10 mouse cellular contexts compared by ENCODE assay signal in genomic region chr2:38584514-38585378, GRCm38 (mm10). TPM values are rescaled to one million over a fixed set of nuclear protein-coding genes. Genes with fewer than 3 reads are reported as not detected.
DNase-seq lines count a peak whose midpoint lies in the region; ATAC-seq and TF ChIP-seq lines count a peak whose summit lies in the region.
"Had no signal": no experiment of that assay in that cellular context is flagged by ENCODE, and none has a peak within 500 bp of the region (broad histone marks: within the 10 kb centered on the region; RNA-seq: fewer than 3 reads in every experiment).

No protein-coding gene starts in this region.

- TF ChIP-seq CTCF in liver, embryonic 14.5 days (IDR thresholded peaks at IDR 0.05; ENCODE audit: low read depth), result no peak

- peaks cover 16% of the 10 kb centered on the region for H3K4me1 ChIP-seq in neural tube, embryonic 15.5 days
- H3K4me1 ChIP-seq in forebrain, embryonic 10.5 days, result peaks cover 48% of the 10 kb centered on the region
- no peaks in the 10 kb centered on the region for H3K4me1 ChIP-seq in liver, embryonic 14.5 days (replicated peaks; ENCODE audit: control insufficient read depth in 2 of 2, insufficient read depth in 2 of 2, low read length in 1 of 2)

- no peak overlapping the region for H3K4me2 ChIP-seq in neural tube, embryonic 15.5 days
- H3K4me2 ChIP-seq in liver, embryonic 14.5 days (ENCODE audit: low read depth), result no peak overlapping the region

- H3K27me3 ChIP-seq in neural tube, embryonic 15.5 days (replicated peaks), result no peaks in the 10 kb centered on the region
- no peaks in the 10 kb centered on the region for H3K27me3 ChIP-seq in forebrain, embryonic 10.5 days (ENCODE audit: poor library complexity, severe bottlenecking)
- H3K27me3 ChIP-seq in liver, embryonic 14.5 days (ENCODE audit: control insufficient read depth, insufficient read depth, low read length), result no peaks in the 10 kb centered on the region

- WGBS in neural tube, embryonic 15.5 days, result 24% methylated on average over 13 of the region's 13 CpGs
- WGBS in forebrain, embryonic 10.5 days, result 27% methylated on average over 13 of the region's 13 CpGs
- 70% methylated on average over 13 of the region's 13 CpGs for WGBS in liver, embryonic 14.5 days (ENCODE audit: insufficient replicate concordance)

- H3K9ac ChIP-seq in neural tube, embryonic 15.5 days (replicated peaks), result no peak overlapping the region
- no peak overlapping the region for H3K9ac ChIP-seq in liver, embryonic 14.5 days (replicated peaks)

- ATAC-seq in neural tube, embryonic 15.5 days (ENCODE audit: low FRiP score), result no peak
- peak; percentile 7; the same call in 1 of the 2 replicates for ATAC-seq in liver, embryonic 14.5 days (ENCODE audit: insufficient read depth)
- ATAC-seq in megakaryocyte progenitor cell, adult 5-6 weeks (replicated peaks; ENCODE audit: poor library complexity), result no peak

- H3K36me3 ChIP-seq in neural tube, embryonic 15.5 days, result peaks cover 29% of the 10 kb centered on the region
- peaks cover 85% of the 10 kb centered on the region for H3K36me3 ChIP-seq in forebrain, embryonic 10.5 days (replicated peaks)
- H3K36me3 ChIP-seq in liver, embryonic 14.5 days (replicated peaks; ENCODE audit: control insufficient read depth, insufficient read depth, low read depth), result peaks cover 13% of the 10 kb centered on the region

- H3K27ac ChIP-seq in neural tube, embryonic 15.5 days (replicated peaks), result no peak overlapping the region
- H3K27ac ChIP-seq in forebrain, embryonic 10.5 days, result peak overlapping the region; percentile 88
- H3K27ac ChIP-seq in liver, embryonic 14.5 days, result no peak overlapping the region

- no peaks in the 10 kb centered on the region for H3K9me3 ChIP-seq in neural tube, embryonic 15.5 days (replicated peaks)
- no peaks in the 10 kb centered on the region for H3K9me3 ChIP-seq in forebrain, embryonic 10.5 days
- no peaks in the 10 kb centered on the region for H3K9me3 ChIP-seq in liver, embryonic 14.5 days (ENCODE audit: control insufficient read depth, low read length)

- peak; percentile 38 for DNase-seq in neural tube, embryonic 10.5 days (ENCODE audit: extremely low spot score, low spot score)
- peak; percentile 78 for DNase-seq in forebrain, embryonic 10.5 days (ENCODE audit: extremely low spot score, low spot score)
- no peak for DNase-seq in liver, embryonic 14.5 days (ENCODE audit: low read depth in 3 of 3, low spot score in 3 of 3)
- peak; percentile 10 for DNase-seq in yolk sac, embryonic 10.5 days (ENCODE audit: low spot score)
- DNase-seq in frontal cortex, postnatal 10 days (ENCODE audit: low spot score in 2 of 2), result no peak
- DNase-seq in left cerebral cortex, adult 9 months (ENCODE audit: low spot score in 2 of 2), result no peak
- DNase-seq: gastrocnemius, postnatal 36 days; lung, postnatal 4 days had no signal

- H3K4me3 ChIP-seq in neural tube, embryonic 15.5 days (replicated peaks), result no peak overlapping the region
- peak overlapping the region; percentile 19; the same call in 1 of the 2 replicates for H3K4me3 ChIP-seq in forebrain, embryonic 10.5 days
- H3K4me3 ChIP-seq in liver, embryonic 14.5 days (ENCODE audit: insufficient read depth in 1 of 2, low read depth in 2 of 2, low read length in 2 of 2), result no peak overlapping the region

- TF ChIP-seq EP300 in liver, embryonic 14.5 days (IDR thresholded peaks at IDR 0.05; ENCODE audit: low read depth), result no peak

RNA-seq across cellular contexts. Expression of gene Psmb7, which starts 59.1 kb away (rescaled TPM):
- 283 and 284 TPM in 2 replicates for polyA plus RNA-seq in neural tube, embryonic 15.5 days (2015; fragmentation: Nextera tagmentation; extraction: Ambion mirVana)
- 335 and 344 TPM in 2 replicates for polyA plus RNA-seq in forebrain, embryonic 10.5 days (2016; fragmentation: Nextera tagmentation; extraction: Ambion mirVana)
- polyA plus RNA-seq in liver, embryonic 14.5 days (2012; rRNA removed), result 116 and 152 TPM in 2 replicates
- 179 and 181 TPM in 2 replicates for polyA plus RNA-seq in liver, embryonic 14.5 days (2014; fragmentation: Nextera tagmentation; extraction: Ambion mirVana)
- total RNA-seq in megakaryocyte progenitor cell, adult 5-6 weeks (2015), result 251 and 258 TPM in 2 replicates
- 275 and 310 TPM in 2 replicates for total RNA-seq in megakaryocyte progenitor cell, adult 5-6 weeks (2017)

Comparison
In these comparisons a context has a peak if more than half of its experiments do, and no peak if none do; other contexts are left out.
1. DNase-seq: peak in neural tube, embryonic 10.5 days (single experiment), forebrain, embryonic 10.5 days (single experiment) and yolk sac, embryonic 10.5 days (single experiment); none in liver, embryonic 14.5 days (0 of 3), frontal cortex, postnatal 10 days (0 of 2) and left cerebral cortex, adult 9 months (0 of 2).